ENCODE assay signal across 18 mouse cellular contexts in genomic region chr2:22250462-22250861, GRCm38 (mm10). TPM values are rescaled to one million over a fixed set of nuclear protein-coding genes. Genes with fewer than 3 reads are reported as not detected.
"Had no signal": no experiment of that assay in that cellular context is flagged by ENCODE, and none has a peak within 500 bp of the region (broad histone marks: within the 10 kb centered on the region; RNA-seq: fewer than 3 reads in every experiment).

No protein-coding gene starts in this region.

- DNase-seq: kidney, adult 9 months; kidney, postnatal 36 days; layer of hippocampus, adult 9-11 months; layer of hippocampus, postnatal 36 days; lung, embryonic 14.5 days; lung, postnatal 10 days; lung, postnatal 4 days; right cerebral cortex, postnatal 4 days; spleen, adult 18-20 months; thymus, adult 2 months; thymus, postnatal 25 days had no signal

- H3K4me3 ChIP-seq: limb, embryonic 15.5 days; liver, embryonic 12.5 days; midbrain, embryonic 10.5 days had no signal

- H3K9me3 ChIP-seq: limb, embryonic 15.5 days; liver, embryonic 12.5 days; midbrain, embryonic 10.5 days had no signal

- H3K9ac ChIP-seq: limb, embryonic 15.5 days; liver, embryonic 12.5 days; lung, embryonic 14.5 days had no signal

- H3K27ac ChIP-seq: kidney, postnatal 0 days; limb, embryonic 15.5 days; liver, embryonic 12.5 days; midbrain, embryonic 10.5 days had no signal

- H3K27me3 ChIP-seq: limb, embryonic 15.5 days; liver, embryonic 12.5 days had no signal

- H3K36me3 ChIP-seq: limb, embryonic 15.5 days; liver, embryonic 12.5 days; midbrain, embryonic 10.5 days had no signal

- ATAC-seq: liver, embryonic 12.5 days had no signal

- H3K4me2 ChIP-seq: limb, embryonic 15.5 days; liver, embryonic 12.5 days; lung, embryonic 14.5 days had no signal

- H3K4me1 ChIP-seq: limb, embryonic 15.5 days; liver, embryonic 12.5 days; midbrain, embryonic 10.5 days had no signal

RNA-seq across cellular contexts. Expression of gene Myo3a, which starts 23.2 kb away (rescaled TPM):
- polyA plus RNA-seq: liver, embryonic 12.5 days; liver, embryonic 16.5 days; midbrain, embryonic 10.5 days; neural tube, embryonic 11.5 days; thymus, adult 2 months; urinary bladder, adult 2 months had no signal
